ENCODE assay signal across 8 mouse cellular contexts in the genomic region with DNA sequence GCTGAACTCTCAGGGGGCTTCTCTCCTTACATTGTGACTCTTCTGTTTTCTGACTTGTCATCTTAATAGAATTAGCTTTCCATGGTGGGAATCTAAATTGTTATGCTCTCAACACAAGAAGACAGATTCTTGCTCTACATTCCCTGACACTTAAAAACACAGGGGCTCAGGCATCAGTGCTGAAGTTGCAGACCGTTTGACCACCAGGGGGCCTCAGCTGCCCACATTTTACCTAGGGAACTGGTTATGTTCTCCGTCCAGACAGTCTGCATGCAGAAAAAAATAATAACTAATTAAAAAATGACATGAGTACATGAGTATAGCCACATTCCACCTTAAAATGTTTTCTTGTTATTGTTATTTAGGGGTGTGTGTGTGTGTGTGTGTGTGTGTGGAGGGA. TPM values are rescaled to one million over a fixed set of nuclear protein-coding genes. Genes with fewer than 3 reads are reported as not detected.
DNase-seq lines count a peak whose midpoint lies in the region; ATAC-seq and TF ChIP-seq lines count a peak whose summit lies in the region.

No protein-coding gene starts in this region.

- 17% methylated on average over 2 of the region's 2 CpGs for WGBS in heart, adult 2 months
- 30% methylated on average over 2 of the region's 2 CpGs for WGBS in heart, embryonic 11.5 days (ENCODE audit: insufficient replicate concordance)
- WGBS in thymus, adult 2 months: 29% methylated on average over 2 of the region's 2 CpGs

- TF ChIP-seq CTCF in heart, adult 2 months (IDR thresholded peaks at IDR 0.05): peak; percentile 85
- peak; percentile 46; the same call in 1 of the 2 replicates for TF ChIP-seq CTCF in thymus, adult 2 months (IDR thresholded peaks at IDR 0.05; ENCODE audit: borderline replicate concordance, control insufficient read depth, extremely low read depth, insufficient read depth, low read length, poor library complexity)

- no peak overlapping the region for H3K4me3 ChIP-seq in heart, adult 2 months
- no peak overlapping the region for H3K4me3 ChIP-seq in heart, embryonic 11.5 days (ENCODE audit: low read depth, low read length)
- H3K4me3 ChIP-seq in thymus, adult 2 months (ENCODE audit: control insufficient read depth, insufficient read depth, low read length): no peak overlapping the region

- TF ChIP-seq EP300 in heart, adult 2 months (IDR thresholded peaks at IDR 0.05; ENCODE audit: insufficient read depth, low read depth, low read length): 0 out of 2 replicates have a peak, but pooled peaks have one; percentile 32

- no peaks in the 10 kb centered on the region for H3K27me3 ChIP-seq in heart, adult 2 months (ENCODE audit: control insufficient read depth, insufficient read depth, low read length)
- H3K27me3 ChIP-seq in heart, embryonic 11.5 days (ENCODE audit: control insufficient read depth, insufficient read depth, low read length): no peaks in the 10 kb centered on the region
- H3K27me3 ChIP-seq in thymus, adult 2 months (ENCODE audit: control insufficient read depth, insufficient read depth, low read length): no peaks in the 10 kb centered on the region

- no peak for TF ChIP-seq POLR2A in heart, adult 2 months (IDR thresholded peaks at IDR 0.05; ENCODE audit: insufficient read depth, low read depth, low read length)
- TF ChIP-seq POLR2A in thymus, adult 2 months (IDR thresholded peaks at IDR 0.05; ENCODE audit: control insufficient read depth, extremely low read depth, insufficient read depth, low read length, poor library complexity): no peak

- H3K9me3 ChIP-seq in heart, embryonic 11.5 days (replicated peaks; ENCODE audit: control insufficient read depth, low read length): no peaks in the 10 kb centered on the region

- no peaks in the 10 kb centered on the region for H3K79me2 ChIP-seq in heart, adult 2 months (replicated peaks; ENCODE audit: control insufficient read depth, insufficient read depth, low read length)

- no peaks in the 10 kb centered on the region for H3K36me3 ChIP-seq in heart, adult 2 months (ENCODE audit: control insufficient read depth, insufficient read depth, low read length)
- peaks cover 39% of the 10 kb centered on the region for H3K36me3 ChIP-seq in heart, embryonic 11.5 days (ENCODE audit: control insufficient read depth, insufficient read depth, low read length)
- peaks cover 53% of the 10 kb centered on the region for H3K36me3 ChIP-seq in thymus, adult 2 months (ENCODE audit: control insufficient read depth, insufficient read depth, low read length)

- ATAC-seq in heart, embryonic 11.5 days (replicated peaks; ENCODE audit: insufficient number of reproducible peaks, low FRiP score, low TSS enrichment): no peak

- H3K4me1 ChIP-seq in heart, adult 2 months (ENCODE audit: control insufficient read depth, insufficient read depth, low read length): no peaks in the 10 kb centered on the region
- H3K4me1 ChIP-seq in heart, embryonic 11.5 days (ENCODE audit: control insufficient read depth, insufficient read depth, low read length): no peaks in the 10 kb centered on the region
- H3K4me1 ChIP-seq in thymus, adult 2 months (replicated peaks; ENCODE audit: control insufficient read depth, insufficient read depth, low read length): no peaks in the 10 kb centered on the region

- H3K27ac ChIP-seq in heart, adult 2 months: no peak overlapping the region
- H3K27ac ChIP-seq in heart, embryonic 11.5 days (ENCODE audit: low read depth, low read length): no peak overlapping the region
- no peak overlapping the region for H3K27ac ChIP-seq in thymus, adult 2 months (ENCODE audit: control insufficient read depth, insufficient read depth, low read length)

- H3K9ac ChIP-seq in heart, adult 2 months (ENCODE audit: low read depth, low read length): no peak overlapping the region
- no peak overlapping the region for H3K9ac ChIP-seq in heart, embryonic 11.5 days (ENCODE audit: low read depth, low read length)

- no peak overlapping the region for H3K4me2 ChIP-seq in heart, embryonic 11.5 days

- intact Hi-C loops in heart, adult 2 months (cut with DNase I): loop anchor here (5.0 kb wide), 1 partner anchor 165 kb away; no protein-coding TSS in a partner anchor

- peak; percentile 43 to 72 for DNase-seq in heart, adult 2 months
- DNase-seq in NIH3T3 (ENCODE audit: low read depth): peak; percentile 86
- DNase-seq in cerebellum, postnatal 10 days: peak; percentile 90 to 92
- DNase-seq in gastrocnemius, postnatal 4 days (ENCODE audit: low spot score in 2 of 2): peak; percentile 64 to 81
- peak; percentile 70 to 85 for DNase-seq in left cerebral cortex, adult 18-20 months (ENCODE audit: low spot score in 2 of 2)
- DNase-seq in natural killer cell, adult 2 months (ENCODE audit: low spot score in 2 of 2): peak; percentile 47 to 64
- peak; percentile 63 for DNase-seq in thymus, adult 2 months

RNA-seq across cellular contexts. Expression of gene Mroh8, which starts 12.7 kb away (rescaled TPM):
- under 1 TPM; 0.18 to 0.21 TPM for total RNA-seq in heart, adult 2 months (2021)
- polyA plus RNA-seq in heart, adult 2 months (2012; rRNA removed): 0.08 and 0.26 TPM in 2 replicates
- 0.17 and 0.21 TPM in 2 replicates for polyA plus RNA-seq in heart, embryonic 11.5 days (2014; fragmentation: Nextera tagmentation; extraction: Ambion mirVana)
- under 1 TPM; 0.16 to 0.29 TPM for total RNA-seq in gastrocnemius, postnatal 4 days (2021)
- total RNA-seq in left cerebral cortex, adult 18-20 months (2021): 1 to 10 TPM; 1.3 to 1.6 TPM
- 1.0 and 1.1 TPM in 2 replicates for polyA plus RNA-seq in thymus, adult 2 months (2012; rRNA removed)

RNA-seq across cellular contexts. Expression of gene Rpn2, which starts 13.3 kb away (rescaled TPM):
- 100 to 1,000 TPM in 1 of 2 experiments, 10 to 100 TPM in 1; 97.5 to 102 TPM for total RNA-seq in heart, adult 2 months (2021)
- 95.1 and 125 TPM in 2 replicates for polyA plus RNA-seq in heart, adult 2 months (2012; rRNA removed)
- 202 and 214 TPM in 2 replicates for polyA plus RNA-seq in heart, embryonic 11.5 days (2014; fragmentation: Nextera tagmentation; extraction: Ambion mirVana)
- 100 to 1,000 TPM; 142 to 155 TPM for total RNA-seq in gastrocnemius, postnatal 4 days (2021)
- total RNA-seq in left cerebral cortex, adult 18-20 months (2021): 100 to 1,000 TPM; 136 to 138 TPM
- 177 and 187 TPM in 2 replicates for polyA plus RNA-seq in thymus, adult 2 months (2012; rRNA removed)

RNA-seq across cellular contexts. Expression of gene Ghrh, which starts 55.2 kb away (rescaled TPM):
- total RNA-seq in heart, adult 2 months (2021): not detected
- not detected in 2 replicates for polyA plus RNA-seq in heart, adult 2 months (2012; rRNA removed)
- polyA plus RNA-seq in heart, embryonic 11.5 days (2014; fragmentation: Nextera tagmentation; extraction: Ambion mirVana): not detected in 2 replicates
- not detected for total RNA-seq in gastrocnemius, postnatal 4 days (2021)
- not detected for total RNA-seq in left cerebral cortex, adult 18-20 months (2021)
- polyA plus RNA-seq in thymus, adult 2 months (2012; rRNA removed): 0.34 and 1.4 TPM in 2 replicates
